8 mouse cellular contexts compared by ENCODE assay signal in the genomic region with DNA sequence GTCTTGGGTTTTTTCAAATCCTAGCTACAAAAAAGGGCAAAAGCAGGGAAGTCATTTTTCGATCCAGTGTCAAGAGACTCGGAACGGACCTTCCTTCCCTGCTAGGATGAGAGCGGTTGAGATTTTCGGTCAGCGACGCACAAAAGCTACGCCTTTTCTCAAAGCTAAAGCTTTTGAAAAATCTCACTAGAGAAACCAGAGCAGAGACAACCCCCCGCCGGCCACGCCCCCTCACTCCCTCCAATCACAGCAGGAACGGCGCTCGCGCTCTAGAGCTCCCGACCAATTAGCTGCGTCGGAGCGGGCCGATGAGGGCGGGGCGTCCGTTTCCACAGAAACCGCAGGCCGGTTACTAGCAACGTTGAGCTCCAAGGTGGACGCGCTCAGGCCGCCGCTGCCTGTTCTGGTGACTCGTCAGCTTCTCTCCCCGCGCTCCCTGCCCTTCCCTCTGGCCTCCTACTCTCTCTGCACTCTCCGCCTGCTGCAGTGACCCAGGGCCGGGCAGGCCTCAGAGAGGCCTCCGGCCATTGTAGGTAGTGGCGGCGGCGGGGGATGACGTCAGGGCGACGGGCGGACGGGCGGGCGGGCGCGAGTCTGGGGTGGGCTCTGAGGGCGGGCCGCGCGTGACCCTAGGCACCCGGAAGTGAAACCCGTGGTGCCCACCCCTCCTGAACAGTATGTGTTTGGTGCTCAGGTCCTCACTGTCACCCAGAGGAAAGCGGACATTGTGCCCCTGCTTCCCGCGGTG. TPM values are rescaled to one million over a fixed set of nuclear protein-coding genes. Genes with fewer than 3 reads are reported as not detected.
DNase-seq lines count a peak whose midpoint lies in the region; ATAC-seq and TF ChIP-seq lines count a peak whose summit lies in the region.

TSS of gene Odf2l (plus strand) at position 335 of the 748 bp plus-strand sequence.

- no peaks in the 10 kb centered on the region for H3K27me3 ChIP-seq in Patski
- H3K27me3 ChIP-seq in hindbrain, embryonic 14.5 days (ENCODE audit: control insufficient read depth, insufficient read depth, low read length) = no peaks in the 10 kb centered on the region

- H3K4me2 ChIP-seq in hindbrain, embryonic 14.5 days (replicated peaks) = peak within 1 kb of the TSS; percentile 80

- DNase-seq in Patski (ENCODE audit: low read depth, low spot score) = peak; percentile 98
- DNase-seq in cerebellum, postnatal 14 days = peak; percentile 99
- DNase-seq in frontal cortex, postnatal 14 days (ENCODE audit: low spot score in 2 of 2) = peak; percentile 96 to 98
- DNase-seq in hindbrain, embryonic 14.5 days (ENCODE audit: low spot score) = peak; percentile 97
- DNase-seq in layer of hippocampus, postnatal 36 days = peak; percentile 97 to 98
- peak; percentile 98 for DNase-seq in lung, postnatal 36 days
- peak; percentile 98 for DNase-seq in retina, postnatal 1 day
- DNase-seq in urinary bladder, adult 18-20 months (ENCODE audit: low spot score in 2 of 2) = peak; percentile 96 to 98

- ATAC-seq in Patski = peak; percentile 99
- ATAC-seq in hindbrain, embryonic 14.5 days (ENCODE audit: low FRiP score) = peak; percentile 99

- H3K36me3 ChIP-seq in hindbrain, embryonic 14.5 days (replicated peaks; ENCODE audit: control insufficient read depth, insufficient read depth) = no peaks in the 10 kb centered on the region

- TF ChIP-seq CTCF in Patski (IDR thresholded peaks at IDR 0.05) = no peak

- WGBS in hindbrain, embryonic 14.5 days = under 1% methylated on average over 57 of the region's 57 CpGs

- in situ Hi-C loops in Patski (cut with MboI; ENCODE audit: low pct_unique_long_range_greater_than_20kb) = no loop called here

- H3K9me3 ChIP-seq in hindbrain, embryonic 14.5 days (ENCODE audit: control insufficient read depth, low read length) = no peaks in the 10 kb centered on the region

- CTCF ChIA-PET in Patski (lab: Charles Lee) = interaction anchor here (0.8 to 3.4 kb wide), 8 partner anchors 11 to 398 kb away, joined by 3 to 30 read pairs (median 4); partner anchors contain the start of gene Sh3glb1

- peaks cover 15% of the 10 kb centered on the region for H3K4me1 ChIP-seq in hindbrain, embryonic 14.5 days (replicated peaks; ENCODE audit: control insufficient read depth, insufficient read depth, low read length)

- peak within 1 kb of the TSS; percentile 99 for H3K27ac ChIP-seq in hindbrain, embryonic 14.5 days

- POLR2A ChIA-PET in Patski (lab: Charles Lee) = interaction anchor here (0.6 to 1.3 kb wide), 2 partner anchors 18 to 195 kb away, joined by 3 to 4 read pairs; no protein-coding TSS in a partner anchor

- peak within 1 kb of the TSS; percentile 90 for H3K9ac ChIP-seq in hindbrain, embryonic 14.5 days

- peak within 1 kb of the TSS; percentile 76 for H3K4me3 ChIP-seq in hindbrain, embryonic 14.5 days (replicated peaks; ENCODE audit: low read length)

RNA-seq across cellular contexts. Expression of gene Odf2l, which starts in this region (rescaled TPM):
- polyA plus RNA-seq in Patski (2021) = 46.3 TPM
- polyA plus RNA-seq in hindbrain, embryonic 14.5 days (2014; fragmentation: Nextera tagmentation; extraction: Ambion mirVana) = 11.4 and 16.1 TPM in 2 replicates
- total RNA-seq in layer of hippocampus, postnatal 36 days (2021) = 10 to 100 TPM; 24.3 to 26.2 TPM

Comparison
In these comparisons a context has a peak if more than half of its experiments do, and no peak if none do; other contexts are left out.
1. Peak in every context shown above with its lines: DNase-seq, ATAC-seq, H3K4me3 ChIP-seq and H3K27ac ChIP-seq.